Mouse (Mus musculus): ENCODE measurements around the gene Atg9b. TPM values are rescaled to one million over a fixed set of nuclear protein-coding genes. Genes with fewer than 3 reads are reported as not detected.

Atg9b gene
- polyA plus RNA-seq, 1 experiment from 2014 or later, result 0.57 TPM

GRCm38 (mm10) chr5:24352251-24352859 is 39.6 kb downstream of the Atg9b start:
- Histone ChIP-seq H3K9ac (peak overlapping the region; percentile 87), H3K4me1 (peaks cover 53% of the 10 kb centered on the region), H3K27me3 (peaks cover 23% of the 10 kb centered on the region), H3K27ac (peak overlapping the region; percentile 89), H3K9me3 (replicated peaks) (no peaks in the 10 kb centered on the region), H3K4me3 (peak overlapping the region; percentile 72), H3K36me3 (ENCODE audit: poor library complexity, severe bottlenecking) (no peaks in the 10 kb centered on the region), H3K4me2 (peak overlapping the region; percentile 94)
- under 1% methylated on average over 24 of the region's 24 CpGs for WGBS
- peak; percentile 52 for ATAC-seq

- WGBS, result 1% methylated on average over 26 of the region's 41 CpGs
- Histone ChIP-seq H3K27me3 (peaks cover 23% of the 10 kb centered on the region), H3K36me3 (ENCODE audit: poor library complexity, severe bottlenecking) (no peaks in the 10 kb centered on the region), H3K4me2 (peak overlapping the region; percentile 94), H3K4me1 (peaks cover 53% of the 10 kb centered on the region), H3K27ac (peak overlapping the region; percentile 89), H3K9ac (peak overlapping the region; percentile 87), H3K4me3 (peak overlapping the region; percentile 72), H3K9me3 (replicated peaks) (no peaks in the 10 kb centered on the region)
- ATAC-seq, result peak; percentile 88
Observed at GRCm38 (mm10) chr5:24351701-24352171, 40.2 kb downstream of the Atg9b start.

GRCm38 (mm10) chr5:24351278-24351677 is 40.7 kb downstream of the Atg9b start, which contains the start of gene Kcnh2:
Kcnh2 (minus strand) TSS chr5:24351604.
- no peak for ATAC-seq
- peaks cover 53% of the 10 kb centered on the region for H3K4me1 ChIP-seq
- peak within 1 kb of the TSS; percentile 87 for H3K9ac ChIP-seq
- H3K36me3 ChIP-seq (ENCODE audit: poor library complexity, severe bottlenecking), result no peaks in the 10 kb centered on the region
- H3K9me3 ChIP-seq (replicated peaks), result no peaks in the 10 kb centered on the region
- 1% methylated on average over 27 of the region's 53 CpGs for WGBS
- H3K4me3 ChIP-seq, result peak within 1 kb of the TSS; percentile 72
- peaks cover 23% of the 10 kb centered on the region for H3K27me3 ChIP-seq
- peak within 1 kb of the TSS; percentile 94 for H3K4me2 ChIP-seq
- H3K27ac ChIP-seq, result peak within 1 kb of the TSS; percentile 89

GRCm38 (mm10) chr5:24350531-24351250 is 41.3 kb downstream of the Atg9b start:
- WGBS, result 32% methylated on average over 15 of the region's 15 CpGs
- Histone ChIP-seq H3K9me3 (replicated peaks) (no peaks in the 10 kb centered on the region), H3K27me3 (peaks cover 23% of the 10 kb centered on the region), H3K4me3 (peak overlapping the region; percentile 72), H3K4me1 (peaks cover 53% of the 10 kb centered on the region), H3K36me3 (ENCODE audit: poor library complexity, severe bottlenecking) (no peaks in the 10 kb centered on the region), H3K4me2 (peak overlapping the region; percentile 94), H3K27ac (peak overlapping the region; percentile 72; the same call in 1 of the 2 replicates), H3K9ac (peak overlapping the region; percentile 87)
- no peak for ATAC-seq

GRCm38 (mm10) chr5:24350073-24350472 is 41.9 kb downstream of the Atg9b start:
- H3K27ac ChIP-seq, result no peak overlapping the region
- H3K36me3 ChIP-seq (ENCODE audit: poor library complexity, severe bottlenecking), result no peaks in the 10 kb centered on the region
- no peaks in the 10 kb centered on the region for H3K9me3 ChIP-seq (replicated peaks)
- H3K4me2 ChIP-seq, result peak overlapping the region; percentile 94
- H3K27me3 ChIP-seq, result peaks cover 23% of the 10 kb centered on the region
- H3K4me1 ChIP-seq, result peaks cover 57% of the 10 kb centered on the region
- ATAC-seq, result no peak
- peak overlapping the region; percentile 87 for H3K9ac ChIP-seq
- WGBS, result 56% methylated on average over 3 of the region's 3 CpGs
- peak overlapping the region; percentile 72 for H3K4me3 ChIP-seq

DNA sequence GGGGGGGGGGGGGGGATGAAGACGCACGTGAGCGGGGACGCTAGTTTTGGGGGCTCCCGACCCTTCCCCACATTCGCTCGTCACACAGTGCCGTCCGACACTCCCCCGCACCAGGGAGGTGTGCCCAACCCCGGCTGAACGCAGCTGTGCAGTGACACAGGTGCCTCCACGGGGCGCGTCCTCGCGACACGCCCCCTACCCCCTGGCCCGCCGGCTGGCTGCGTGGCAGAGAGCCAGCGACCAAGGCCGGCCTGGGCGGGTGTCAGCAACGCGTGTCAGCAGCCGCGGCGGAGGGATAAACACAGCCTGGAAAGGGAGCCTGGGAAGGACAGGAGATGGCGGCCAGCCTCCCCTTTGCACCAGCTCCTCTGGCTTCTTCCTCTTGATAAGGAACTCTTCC is 43.4 kb downstream of the Atg9b start:
- peaks cover 17% of the 10 kb centered on the region for H3K27me3 ChIP-seq
- ATAC-seq, result no peak
- no peaks in the 10 kb centered on the region for H3K9me3 ChIP-seq (replicated peaks)
- peak overlapping the region; percentile 99 for H3K4me2 ChIP-seq
- peaks cover 72% of the 10 kb centered on the region for H3K4me1 ChIP-seq
- H3K36me3 ChIP-seq (ENCODE audit: poor library complexity, severe bottlenecking), result no peaks in the 10 kb centered on the region
- H3K4me3 ChIP-seq, result peak overlapping the region; percentile 54
- peak overlapping the region; percentile 67 for H3K9ac ChIP-seq
- H3K27ac ChIP-seq, result peak overlapping the region; percentile 36
- WGBS, result under 1% methylated on average over 29 of the region's 30 CpGs

DNA sequence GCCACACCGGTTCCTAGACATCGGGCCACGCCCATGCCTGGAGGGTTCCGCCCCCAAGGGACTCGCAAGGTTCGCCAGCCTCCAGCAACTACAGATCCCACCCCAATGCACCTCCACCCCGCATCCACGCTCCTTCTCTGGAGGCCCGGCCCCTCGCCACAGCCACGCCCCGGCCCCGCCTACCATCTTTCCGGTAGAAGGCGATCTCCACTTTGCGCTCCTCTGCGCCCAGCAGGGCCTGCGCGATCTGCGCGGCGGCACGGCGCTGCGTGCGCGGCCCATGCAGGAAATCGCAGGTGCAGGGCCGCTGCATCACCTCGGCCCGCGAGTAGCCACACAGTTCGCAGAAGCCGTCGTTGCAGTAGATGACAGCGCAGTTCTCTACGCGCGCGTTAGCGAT is 43.8 kb downstream of the Atg9b start:
- Histone ChIP-seq H3K27ac (peak overlapping the region; percentile 36), H3K4me3 (peak overlapping the region; percentile 54), H3K9me3 (replicated peaks) (no peaks in the 10 kb centered on the region), H3K4me1 (peaks cover 76% of the 10 kb centered on the region), H3K4me2 (peak overlapping the region; percentile 99), H3K36me3 (ENCODE audit: poor library complexity, severe bottlenecking) (no peaks in the 10 kb centered on the region), H3K9ac (peak overlapping the region; percentile 67), H3K27me3 (peaks cover 17% of the 10 kb centered on the region)
- peak; percentile 39 for ATAC-seq
- WGBS, result 0% methylated on average over 36 of the region's 41 CpGs

GRCm38 (mm10) chr5:24347186-24347875 is 44.6 kb downstream of the Atg9b start:
- Histone ChIP-seq H3K27ac (no peak overlapping the region), H3K4me2 (peak overlapping the region; percentile 99), H3K4me1 (peaks cover 76% of the 10 kb centered on the region), H3K9ac (no peak overlapping the region), H3K9me3 (replicated peaks) (no peaks in the 10 kb centered on the region), H3K4me3 (peak overlapping the region; percentile 54; the same call in 1 of the 2 replicates), H3K27me3 (peaks cover 17% of the 10 kb centered on the region), H3K36me3 (ENCODE audit: poor library complexity, severe bottlenecking) (no peaks in the 10 kb centered on the region)
- no peak for ATAC-seq
- 64% methylated on average over 7 of the region's 7 CpGs for WGBS

DNA sequence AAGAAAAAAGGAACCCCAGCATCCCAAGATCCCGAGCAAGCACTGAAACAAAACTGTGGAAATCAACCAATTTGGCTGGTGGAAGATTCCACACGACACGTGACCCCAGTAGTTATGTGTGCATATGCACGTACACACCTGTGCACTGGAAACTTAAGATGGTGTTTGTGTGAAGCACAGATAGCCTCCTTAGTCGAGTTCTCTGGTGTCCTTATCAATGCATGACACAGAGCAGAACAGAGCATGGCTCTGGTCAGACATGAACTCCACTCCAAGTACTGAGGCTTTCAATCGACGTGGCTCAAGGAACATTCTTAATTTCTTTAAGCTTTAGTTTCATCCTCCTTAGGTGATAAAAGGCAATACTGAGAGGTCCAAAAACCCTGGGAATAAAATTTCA is 45.6 kb downstream of the Atg9b start:
- no peak overlapping the region for H3K4me3 ChIP-seq
- H3K9ac ChIP-seq, result no peak overlapping the region
- ATAC-seq, result no peak
- 91% methylated on average over 7 of the region's 7 CpGs for WGBS
- no peak overlapping the region for H3K27ac ChIP-seq
- H3K9me3 ChIP-seq (replicated peaks), result no peaks in the 10 kb centered on the region
- peaks cover 79% of the 10 kb centered on the region for H3K4me1 ChIP-seq
- H3K36me3 ChIP-seq (ENCODE audit: poor library complexity, severe bottlenecking), result no peaks in the 10 kb centered on the region
- H3K4me2 ChIP-seq, result no peak overlapping the region
- peaks cover 17% of the 10 kb centered on the region for H3K27me3 ChIP-seq

DNA sequence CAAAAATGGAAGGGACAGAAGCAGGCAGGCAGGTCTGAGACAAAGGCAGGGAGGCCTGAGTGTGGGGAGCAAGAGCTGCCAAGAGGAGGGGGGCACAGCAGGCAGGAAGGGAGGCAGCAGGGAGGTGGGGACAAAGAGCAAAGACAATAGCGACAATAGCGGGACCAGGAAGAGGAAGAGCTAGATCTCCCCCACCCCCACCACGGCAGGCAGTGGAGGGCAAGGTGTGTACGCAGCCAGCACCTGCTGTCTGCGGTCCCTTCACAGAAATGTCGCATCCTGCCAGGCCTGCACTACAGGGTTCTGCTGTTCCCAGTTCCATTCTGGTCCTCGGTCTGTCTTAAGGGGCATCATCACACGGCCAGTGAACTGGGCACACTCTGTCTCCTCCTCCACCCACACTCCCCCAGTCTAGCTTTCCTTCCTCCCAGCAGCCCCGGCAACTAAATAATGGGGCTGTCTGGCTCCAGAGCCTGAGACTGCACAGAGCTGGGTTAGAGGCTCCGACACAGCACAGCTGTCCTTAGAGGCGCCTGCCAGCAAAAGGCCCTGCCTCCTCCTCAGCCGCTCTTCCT is 47.4 kb downstream of the Atg9b start:
- Histone ChIP-seq H3K9ac (peak overlapping the region; percentile 64), H3K27me3 (peaks cover 7% of the 10 kb centered on the region), H3K27ac (peak overlapping the region; percentile 90), H3K4me2 (peak overlapping the region; percentile 36), H3K36me3 (ENCODE audit: poor library complexity, severe bottlenecking) (no peaks in the 10 kb centered on the region), H3K4me3 (0 out of 2 replicates have a peak overlapping the region, but pooled peaks have one; percentile 0), H3K4me1 (peaks cover 65% of the 10 kb centered on the region), H3K9me3 (replicated peaks) (no peaks in the 10 kb centered on the region)
- WGBS, result 6% methylated on average over 11 of the region's 12 CpGs
- ATAC-seq, result peak; percentile 53

DNA sequence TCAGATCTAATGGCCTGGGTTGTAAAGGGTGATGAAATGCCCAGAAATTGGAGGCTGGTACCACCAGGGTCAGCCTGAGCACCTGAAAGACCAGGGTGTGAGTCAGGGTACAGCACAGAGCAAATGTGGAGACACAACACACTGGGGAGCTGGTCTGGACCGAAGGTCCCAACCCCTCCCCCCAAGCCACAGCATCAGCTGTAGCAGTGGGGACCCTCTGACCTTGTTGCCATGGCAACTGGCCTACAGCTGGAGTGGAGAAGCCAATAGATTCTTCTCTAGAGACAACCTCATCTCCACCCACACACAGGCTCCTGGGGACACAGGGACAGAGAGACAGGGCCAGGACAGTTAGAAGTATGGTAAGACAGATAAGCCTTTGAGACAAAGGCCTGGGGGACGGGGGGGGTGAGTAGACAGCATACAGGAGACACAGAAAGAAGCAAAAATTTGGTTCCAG is 47.9 kb downstream of the Atg9b start:
- no peaks in the 10 kb centered on the region for H3K9me3 ChIP-seq (replicated peaks)
- peak; percentile 28 for ATAC-seq
- peaks cover 60% of the 10 kb centered on the region for H3K4me1 ChIP-seq
- peak overlapping the region; percentile 36 for H3K4me2 ChIP-seq
- H3K27ac ChIP-seq, result peak overlapping the region; percentile 90
- peak overlapping the region; percentile 64 for H3K9ac ChIP-seq
- no peaks in the 10 kb centered on the region for H3K36me3 ChIP-seq (ENCODE audit: poor library complexity, severe bottlenecking)
- WGBS, result 4% methylated on average over 2 of the region's 2 CpGs
- no peak overlapping the region for H3K4me3 ChIP-seq
- peaks cover 1% of the 10 kb centered on the region; the same call in 1 of the 2 replicates for H3K27me3 ChIP-seq

All from forebrain, embryonic 13.5 days (tissue).